Mouse (Mus musculus) kidney, adult 2 months (tissue): ENCODE measurements around the gene Cd3g. TPM values are rescaled to one million over a fixed set of nuclear protein-coding genes. Genes with fewer than 3 reads are reported as not detected.

Experiments used
- DNase-seq: peaks from one replicate; pipeline ENCODE4 v3.0.0; 2021
- H3K27ac ChIP-seq: fragments of 200-500 bp; 2 replicates; pipeline ENCODE4 v1.5.1; 2012; ENCODE audit warnings: low read depth, low read length, control low read depth, inconsistent platforms; ENCODE audit not compliant: insufficient read depth
- H3K27me3 ChIP-seq: fragments of 200-500 bp; replicated peaks from 2 replicates; pipeline ENCODE4 v1.6.1; 2012; ENCODE audit warnings: mild to moderate bottlenecking, moderate library complexity, low read length, inconsistent platforms; ENCODE audit not compliant: control insufficient read depth, insufficient read depth
- H3K36me3 ChIP-seq: fragments of 200-500 bp; 2 replicates; pipeline ENCODE4 v1.6.1; 2012; ENCODE audit warnings: mild to moderate bottlenecking, moderate library complexity, low read length, inconsistent platforms; ENCODE audit not compliant: control insufficient read depth, insufficient read depth
- H3K4me1 ChIP-seq: fragments of 200-500 bp; 2 replicates; pipeline ENCODE4 v1.6.1; 2011; ENCODE audit warnings: low read length; ENCODE audit not compliant: control insufficient read depth, insufficient read depth
- H3K4me3 ChIP-seq: fragments of 200-500 bp; 2 replicates; pipeline ENCODE4 v1.5.1; 2011; ENCODE audit warnings: mild to moderate bottlenecking, low read depth, low read length, control low read depth; ENCODE audit not compliant: insufficient read depth
- CTCF ChIP-seq: fragments of 200-500 bp; conservative IDR thresholded peaks from 2 replicates; pipeline ENCODE4 v1.5.1; 2011; ENCODE audit warnings: low read depth, mild to moderate bottlenecking, control low read depth, low read length, moderate library complexity, mixed read lengths; ENCODE audit not compliant: insufficient read depth, insufficient read length
- POLR2A ChIP-seq: fragments of 200-500 bp; IDR thresholded peaks from one replicate; pipeline ENCODE4 v1.6.1; 2011; ENCODE audit warnings: low read depth, low read length, control low read depth
- WGBS: fragments of 180-500 bp; shearing (Covaris S2); methylation state at CpG from one replicate; pipeline ENCODE4 v1.1.7; 2018; 5-methylcytosine and 5-hydroxymethylcytosine counted together
- polyA plus RNA-seq: library from polyadenylated mRNA; depleted of rRNA; stranded (reverse); fragments of >200 nt; gene quantifications from 2 replicates; pipeline ENCODE4 v1.2.3, GENCODE M21; 2012

The Cd3g gene
- polyA plus RNA-seq, 1 experiment, result 3.2 TPM

GRCm38 (mm10) chr9:44986976-44987375, 6.7 kb upstream of the Cd3g start:
- WGBS, result 65% methylated on average over 5 of the region's 5 CpGs
- Histone ChIP-seq H3K36me3 (no peaks in the 10 kb centered on the region), H3K27ac (no peak overlapping the region), H3K4me1 (no peaks in the 10 kb centered on the region), H3K4me3 (no peak overlapping the region), H3K27me3 (0 out of 2 replicates have a peak, but pooled peaks cover 1% of the 10 kb centered on the region)
- TF ChIP-seq POLR2A, result no peak
- no peak for TF ChIP-seq CTCF
- DNase-seq, result no peak

- Histone ChIP-seq H3K27ac (no peak overlapping the region), H3K36me3 (no peaks in the 10 kb centered on the region), H3K27me3 (0 out of 2 replicates have a peak, but pooled peaks cover 1% of the 10 kb centered on the region), H3K4me1 (no peaks in the 10 kb centered on the region), H3K4me3 (no peak overlapping the region)
- 52% methylated on average over 14 of the region's 14 CpGs for WGBS
- peak; percentile 39 for DNase-seq
- TF ChIP-seq POLR2A, result no peak
- TF ChIP-seq CTCF, result no peak
Observed at GRCm38 (mm10) chr9:44986242-44986781, 6.1 kb upstream of the Cd3g start.

DNA sequence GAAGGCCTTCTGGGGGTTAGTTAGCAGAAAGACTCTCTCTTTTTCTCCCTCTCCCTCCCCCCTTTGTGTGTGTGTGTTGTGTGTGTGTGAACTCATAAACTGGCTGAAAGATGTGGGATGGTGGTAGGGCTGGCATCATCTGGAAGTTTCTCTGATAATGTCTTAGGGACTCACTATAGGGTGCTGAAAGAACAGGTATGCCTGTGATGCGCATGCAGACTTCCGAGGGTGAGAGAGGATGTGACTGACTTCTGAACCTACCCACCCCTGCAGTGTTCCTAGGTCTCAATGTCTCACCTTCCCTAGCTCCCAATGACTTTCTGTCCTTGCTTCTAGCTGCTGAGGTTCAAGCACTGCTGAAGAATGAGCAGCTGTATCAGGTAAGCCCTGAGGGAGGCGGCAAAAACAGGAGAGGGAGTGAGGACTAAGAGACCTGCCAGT, 5.5 kb upstream of the Cd3g start:
- DNase-seq, result no peak
- no peak for TF ChIP-seq POLR2A
- no peaks in the 10 kb centered on the region for H3K36me3 ChIP-seq
- no peak overlapping the region for H3K4me3 ChIP-seq
- H3K27me3 ChIP-seq, result 0 out of 2 replicates have a peak, but pooled peaks cover 1% of the 10 kb centered on the region
- 81% methylated on average over 3 of the region's 3 CpGs for WGBS
- no peak overlapping the region for H3K27ac ChIP-seq
- no peaks in the 10 kb centered on the region for H3K4me1 ChIP-seq

GRCm38 (mm10) chr9:44983001-44983400, 2.8 kb upstream of the Cd3g start:
- H3K4me1 ChIP-seq, result no peaks in the 10 kb centered on the region
- TF ChIP-seq POLR2A, result no peak
- TF ChIP-seq CTCF, result no peak
- H3K4me3 ChIP-seq, result no peak overlapping the region
- 0 out of 2 replicates have a peak, but pooled peaks cover 1% of the 10 kb centered on the region for H3K27me3 ChIP-seq
- WGBS, result 62% methylated on average over 2 of the region's 2 CpGs
- DNase-seq, result no peak
- no peak overlapping the region for H3K27ac ChIP-seq
- H3K36me3 ChIP-seq, result no peaks in the 10 kb centered on the region

- Histone ChIP-seq H3K4me1 (no peaks in the 10 kb centered on the region), H3K36me3 (no peaks in the 10 kb centered on the region), H3K27me3 (0 out of 2 replicates have a peak, but pooled peaks cover 1% of the 10 kb centered on the region), H3K4me3 (no peak overlapping the region), H3K27ac (no peak overlapping the region)
- no peak for DNase-seq
- 87% methylated on average over 3 of the region's 3 CpGs for WGBS
- TF ChIP-seq CTCF (no peak), POLR2A (no peak)
Observed at GRCm38 (mm10) chr9:44982531-44982930, 2.3 kb upstream of the Cd3g start.

DNA sequence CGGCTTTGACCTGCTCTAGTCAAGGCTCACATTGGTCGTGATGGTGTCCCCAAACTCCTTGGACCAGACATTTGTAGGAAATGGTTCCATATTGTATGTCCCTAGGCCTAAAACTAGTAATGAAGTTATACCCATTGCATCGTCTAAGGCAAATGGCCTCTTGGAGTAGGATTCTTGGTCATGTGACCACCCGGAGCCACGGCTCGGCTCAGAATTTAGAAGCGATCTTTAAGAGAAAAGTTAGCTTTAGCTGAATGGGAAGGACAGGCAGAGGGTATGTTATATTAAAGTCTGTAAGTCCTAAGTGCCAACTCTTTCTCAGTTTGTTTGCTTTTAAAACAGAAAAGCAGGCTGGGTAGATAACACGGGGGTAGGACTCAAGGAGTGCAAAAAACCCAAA, 1.9 kb upstream of the Cd3g start:
- WGBS, result 90% methylated on average over 8 of the region's 8 CpGs

GRCm38 (mm10) chr9:44981676-44982075, 1.4 kb upstream of the Cd3g start, which contains the start of gene Cd3d:
Gene Cd3d, plus strand, starts transcription at chr9:44981786.
- H3K4me3 ChIP-seq, result no peak within 1 kb of the TSS
- H3K27ac ChIP-seq, result no peak within 1 kb of the TSS
- WGBS, result 76% methylated on average over 4 of the region's 4 CpGs
- no peak for TF ChIP-seq POLR2A
- TF ChIP-seq CTCF, result no peak
- no peaks in the 10 kb centered on the region for H3K36me3 ChIP-seq
- no peaks in the 10 kb centered on the region for H3K4me1 ChIP-seq
- DNase-seq, result no peak
- H3K27me3 ChIP-seq, result no peaks in the 10 kb centered on the region

More for the DNA sequence above, 1.9 kb upstream of the Cd3g start:
- Histone ChIP-seq H3K4me1 (no peaks in the 10 kb centered on the region), H3K4me3 (no peak overlapping the region), H3K27ac (no peak overlapping the region), H3K36me3 (no peaks in the 10 kb centered on the region), H3K27me3 (0 out of 2 replicates have a peak, but pooled peaks cover 1% of the 10 kb centered on the region)
- DNase-seq, result no peak
- TF ChIP-seq CTCF (no peak), POLR2A (no peak)

- no peak for DNase-seq
- 91% methylated on average over 2 of the region's 2 CpGs for WGBS
- Histone ChIP-seq H3K27me3 (no peaks in the 10 kb centered on the region), H3K27ac (no peak overlapping the region), H3K4me3 (no peak overlapping the region), H3K36me3 (no peaks in the 10 kb centered on the region), H3K4me1 (no peaks in the 10 kb centered on the region)
- TF ChIP-seq CTCF (no peak), POLR2A (no peak)
Observed at GRCm38 (mm10) chr9:44981104-44981503, 873 bp upstream of the Cd3g start.
